Mouse (Mus musculus): ENCODE measurements around the gene Lrr1.

DNA sequence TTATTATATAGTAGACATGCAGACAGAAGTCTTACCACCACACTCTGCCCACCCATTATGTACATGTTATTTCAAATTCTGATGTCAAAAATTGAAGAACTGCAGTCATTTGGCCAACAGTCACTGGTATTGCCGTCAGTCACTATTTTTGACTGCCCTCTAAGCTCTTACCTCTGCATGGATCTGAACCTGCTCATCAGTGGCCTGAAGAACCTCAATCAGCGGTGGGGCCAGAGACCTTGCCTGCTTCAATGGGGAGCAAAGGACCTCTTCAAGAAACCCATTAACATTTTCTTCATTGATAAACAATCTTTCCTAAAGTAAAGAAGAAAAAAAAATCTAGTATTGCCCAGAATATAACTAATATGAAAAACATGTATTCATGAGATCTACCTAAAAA lies 24.0 kb downstream of the Lrr1 start:
- TF ChIP-seq CEBPB (IDR thresholded peaks at IDR 0.05; ENCODE audit: insufficient read depth, poor library complexity, severe bottlenecking) (no peak), E2F4 (IDR thresholded peaks at IDR 0.05; ENCODE audit: insufficient read depth) (no peak), POLR2A (IDR thresholded peaks at IDR 0.05; ENCODE audit: insufficient read length, low read depth) (no peak), SRF (IDR thresholded peaks at IDR 0.05; ENCODE audit: control insufficient read depth, insufficient read length, low read depth) (no peak), USF1 (IDR thresholded peaks at IDR 0.05; ENCODE audit: low read depth) (no peak), MAX (IDR thresholded peaks at IDR 0.05; ENCODE audit: low read depth) (no peak), MYOG (IDR thresholded peaks at IDR 0.05; ENCODE audit: control insufficient read depth in 1 of 3, insufficient read depth in 1 of 3, insufficient read length in 2 of 3, low read depth in 2 of 3) (no peak), POLR2AphosphoS2 (IDR thresholded peaks at IDR 0.05; ENCODE audit: insufficient read length, low read depth) (no peak), TCF12 (IDR thresholded peaks at IDR 0.05; ENCODE audit: insufficient read depth, poor library complexity, severe bottlenecking) (no peak), TCF3 (IDR thresholded peaks at IDR 0.05; ENCODE audit: insufficient read length, low read depth) (no peak)

Data from myocyte (in vitro differentiated cells).